Mouse (Mus musculus) kidney, adult 2 months (tissue): ENCODE data around the gene Orc4.

Experiments
- CTCF ChIP-seq: fragments of 200-500 bp; conservative IDR thresholded peaks from 2 replicates; pipeline ENCODE4 v1.5.1; 2011; ENCODE audit warnings: low read depth, mild to moderate bottlenecking, control low read depth, low read length, moderate library complexity, mixed read lengths; ENCODE audit not compliant: insufficient read depth, insufficient read length
- POLR2A ChIP-seq: fragments of 200-500 bp; IDR thresholded peaks from one replicate; pipeline ENCODE4 v1.6.1; 2011; ENCODE audit warnings: low read depth, low read length, control low read depth

GRCm38 (mm10) chr2:48947761-48948160 is 2.3 kb downstream of the Orc4 start:
- TF ChIP-seq CTCF (no peak), POLR2A (no peak)
